Mouse (Mus musculus): ENCODE measurements around the gene Mllt10.

Gene Mllt10

GRCm38 (mm10) chr2:18055016-18055928 lies at the start of gene Mllt10:
TSS of gene Mllt10 (plus strand) at chr2:18055237.
- in situ Hi-C loops (cut with MboI; ENCODE audit: low pct_unique_long_range_greater_than_20kb in 1 of 2, low sequenced_read_pairs in 2 of 2, unreplicated experiment in 1 of 2) = no loop called here

DNA sequence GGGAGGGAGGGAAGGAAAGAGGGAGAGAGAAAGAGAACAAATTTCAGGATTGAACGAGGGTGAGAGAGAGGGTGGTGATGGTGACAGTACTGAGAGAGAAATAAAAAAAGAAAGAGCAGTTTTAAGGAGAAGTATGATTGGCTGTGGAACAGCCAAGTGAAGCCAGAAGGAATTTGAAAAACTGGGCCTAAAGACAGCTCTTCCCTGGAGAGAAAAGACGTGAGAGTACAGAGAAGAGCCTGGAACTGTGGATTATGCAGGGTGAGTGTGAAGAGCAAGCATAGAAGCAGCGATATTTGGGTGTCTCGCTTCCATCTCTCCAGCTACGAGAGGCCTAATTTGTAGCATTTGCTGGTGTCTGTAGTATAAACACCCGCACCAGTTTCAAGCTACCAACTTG lies 43.8 kb upstream of the Mllt10 start:
- in situ Hi-C loops (cut with MboI; ENCODE audit: low pct_unique_long_range_greater_than_20kb in 1 of 2, low sequenced_read_pairs in 2 of 2, unreplicated experiment in 1 of 2) = no loop called here

GRCm38 (mm10) chr2:18012866-18013265 lies 42.2 kb upstream of the Mllt10 start:
- in situ Hi-C loops (cut with MboI; ENCODE audit: low pct_unique_long_range_greater_than_20kb in 1 of 2, low sequenced_read_pairs in 2 of 2, unreplicated experiment in 1 of 2) = no loop called here

GRCm38 (mm10) chr2:18015581-18015980 lies 39.5 kb upstream of the Mllt10 start:
- in situ Hi-C loops (cut with MboI; ENCODE audit: low pct_unique_long_range_greater_than_20kb in 1 of 2, low sequenced_read_pairs in 2 of 2, unreplicated experiment in 1 of 2) = no loop called here

GRCm38 (mm10) chr2:18016639-18017038 lies 38.4 kb upstream of the Mllt10 start:
- in situ Hi-C loops (cut with MboI; ENCODE audit: low pct_unique_long_range_greater_than_20kb in 1 of 2, low sequenced_read_pairs in 2 of 2, unreplicated experiment in 1 of 2) = no loop called here

DNA sequence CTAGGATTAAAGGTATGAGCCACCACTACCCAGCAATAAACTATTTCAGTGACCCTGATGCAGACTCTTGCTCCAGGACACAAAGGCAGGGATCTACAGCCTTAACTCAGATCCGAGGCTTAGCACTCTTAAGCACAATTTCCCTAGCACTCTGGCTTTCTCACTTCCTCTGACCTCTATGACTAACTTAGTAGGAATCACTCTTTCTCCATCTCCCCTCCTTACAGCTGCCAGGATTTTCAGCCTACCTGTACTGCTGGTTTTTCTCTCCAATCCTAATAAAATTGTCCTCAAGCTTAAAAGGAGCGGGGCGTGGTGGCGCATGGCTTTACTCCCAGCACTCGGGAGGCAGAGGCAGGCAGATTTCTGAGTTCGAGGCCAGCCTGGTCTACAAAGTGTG lies 37.7 kb upstream of the Mllt10 start:
- in situ Hi-C loops (cut with MboI; ENCODE audit: low pct_unique_long_range_greater_than_20kb in 1 of 2, low sequenced_read_pairs in 2 of 2, unreplicated experiment in 1 of 2) = no loop called here

DNA sequence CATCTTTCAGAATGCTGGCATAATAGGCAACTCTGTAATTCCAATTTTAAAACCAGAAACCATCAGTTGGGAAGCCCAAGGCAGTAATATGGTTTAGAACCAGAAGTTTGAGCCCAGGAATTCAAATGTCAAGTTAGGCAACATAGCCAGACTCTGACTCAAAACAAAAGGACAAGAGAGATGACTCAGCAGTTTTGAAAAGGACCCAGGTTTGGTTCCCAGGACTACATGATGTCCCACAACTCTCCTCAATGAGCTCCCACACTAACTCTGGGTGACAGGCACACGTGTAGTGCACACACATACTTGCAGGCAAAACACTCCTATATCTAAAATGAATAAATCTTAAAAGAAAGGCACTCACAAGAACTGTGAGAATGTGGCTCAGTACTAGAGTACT lies 35.9 kb upstream of the Mllt10 start:
- in situ Hi-C loops (cut with MboI; ENCODE audit: low pct_unique_long_range_greater_than_20kb in 1 of 2, low sequenced_read_pairs in 2 of 2, unreplicated experiment in 1 of 2) = no loop called here

GRCm38 (mm10) chr2:18022886-18023285 lies 32.2 kb upstream of the Mllt10 start:
- in situ Hi-C loops (cut with MboI; ENCODE audit: low pct_unique_long_range_greater_than_20kb in 1 of 2, low sequenced_read_pairs in 2 of 2, unreplicated experiment in 1 of 2) = no loop called here

DNA sequence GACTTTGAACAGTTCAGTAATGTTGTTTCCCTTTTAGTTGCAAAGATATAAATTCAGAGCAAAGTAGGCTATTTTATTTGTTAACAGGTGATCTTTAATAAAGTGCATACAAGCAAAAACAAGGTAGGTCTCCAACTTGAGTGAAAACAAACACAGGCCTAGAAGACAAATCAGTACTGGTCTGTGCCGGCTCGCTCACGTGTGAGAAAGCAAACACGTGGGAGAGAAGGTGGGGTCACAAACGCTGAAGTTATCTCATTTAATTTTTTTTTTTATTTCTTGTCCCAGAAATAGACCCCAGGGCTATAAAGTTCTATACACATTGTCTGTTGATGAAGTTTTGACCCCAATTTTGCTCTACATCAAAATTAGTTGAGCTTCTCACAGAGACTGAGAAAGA lies 29.9 kb upstream of the Mllt10 start:
- in situ Hi-C loops (cut with MboI; ENCODE audit: low pct_unique_long_range_greater_than_20kb in 1 of 2, low sequenced_read_pairs in 2 of 2, unreplicated experiment in 1 of 2) = loop anchor here in 1 of 2 experiments (5.0 kb wide), 1 partner anchor 53 kb away; no protein-coding TSS in a partner anchor

- in situ Hi-C loops (cut with MboI; ENCODE audit: low pct_unique_long_range_greater_than_20kb in 1 of 2, low sequenced_read_pairs in 2 of 2, unreplicated experiment in 1 of 2) = loop anchor here in 1 of 2 experiments (5.0 kb wide), 1 partner anchor 53 kb away; no protein-coding TSS in a partner anchor
Observed at GRCm38 (mm10) chr2:18025781-18026115, 29.3 kb upstream of the Mllt10 start.

DNA sequence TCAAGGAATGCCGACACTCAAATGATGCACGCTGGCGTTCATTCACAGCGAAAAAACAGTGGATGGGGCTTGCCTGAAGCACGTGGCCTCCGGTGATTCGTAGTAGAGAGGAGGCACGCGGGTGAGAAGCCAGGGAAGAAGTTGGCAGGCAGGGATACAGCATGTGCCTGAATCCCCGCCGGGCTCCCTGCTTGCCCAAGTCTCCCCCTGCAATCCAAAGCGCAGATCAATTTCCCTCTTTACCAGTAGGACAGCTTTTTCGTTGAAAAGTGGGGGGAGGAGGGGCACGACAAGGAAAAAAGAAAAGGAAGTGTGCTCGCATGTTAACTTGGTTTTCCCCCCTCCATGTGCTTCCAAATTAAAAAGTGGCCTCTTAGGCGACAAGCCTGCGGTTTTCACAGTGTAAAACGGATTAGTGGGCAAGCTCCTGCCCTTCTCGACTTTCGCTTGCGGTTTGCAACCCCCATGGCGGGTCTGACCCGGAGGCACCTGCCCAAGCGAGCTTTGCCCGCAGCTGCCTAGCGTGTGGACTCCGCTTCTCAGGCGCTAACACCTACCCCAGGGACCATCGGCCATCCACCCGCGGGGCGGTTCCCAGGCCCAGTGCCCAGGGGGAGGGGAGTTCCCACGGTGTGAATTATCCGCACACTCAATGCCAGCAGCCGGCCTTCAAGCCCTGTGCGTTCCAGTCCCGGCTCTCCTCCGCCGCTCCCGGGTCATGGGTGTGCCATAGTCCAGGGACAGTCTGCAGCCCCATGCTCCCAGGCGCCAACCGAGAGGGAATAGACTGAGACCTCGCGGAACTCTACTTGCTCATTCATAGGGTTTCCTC lies 28.7 kb upstream of the Mllt10 start:
- in situ Hi-C loops (cut with MboI; ENCODE audit: low pct_unique_long_range_greater_than_20kb in 1 of 2, low sequenced_read_pairs in 2 of 2, unreplicated experiment in 1 of 2) = loop anchor here in 1 of 2 experiments (5.0 kb wide), 1 partner anchor 54 kb away; no protein-coding TSS in a partner anchor

DNA sequence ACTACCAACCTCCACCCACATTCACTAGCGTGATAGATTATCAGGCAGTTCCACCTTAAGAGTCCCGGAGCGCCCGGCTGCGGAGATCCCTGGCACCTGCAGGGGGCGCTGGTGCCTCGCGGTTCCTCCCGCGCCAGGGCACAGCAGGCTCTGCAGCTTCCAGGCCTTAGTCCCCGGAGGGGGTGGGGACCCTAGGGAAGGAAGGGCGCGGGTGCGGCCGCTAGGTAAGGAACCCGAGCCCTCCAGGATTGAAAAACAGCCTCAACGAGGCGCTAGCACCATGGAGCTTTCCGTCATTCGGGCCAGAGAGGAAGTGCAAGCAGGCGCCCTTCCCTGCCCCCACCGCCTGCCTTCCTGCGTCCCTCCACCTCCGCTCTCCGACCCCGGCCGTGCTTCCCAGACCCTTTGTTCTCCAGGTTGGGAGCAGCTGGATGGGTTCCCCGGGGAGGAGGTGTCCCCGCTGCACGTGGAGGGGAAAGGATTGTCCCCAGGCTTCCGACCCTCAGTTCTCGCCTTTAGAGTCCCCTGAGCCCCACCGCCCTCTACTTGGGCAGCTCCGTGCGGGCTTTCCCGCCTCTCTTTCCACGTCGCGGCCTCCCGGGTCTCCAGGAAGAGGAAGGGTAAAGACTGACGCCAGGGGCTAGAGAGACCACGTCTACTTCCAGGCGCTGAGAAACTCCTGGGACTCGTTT lies 27.4 kb upstream of the Mllt10 start:
- in situ Hi-C loops (cut with MboI; ENCODE audit: low pct_unique_long_range_greater_than_20kb in 1 of 2, low sequenced_read_pairs in 2 of 2, unreplicated experiment in 1 of 2) = loop anchor here in 1 of 2 experiments (5.0 kb wide), 1 partner anchor 55 kb away; no protein-coding TSS in a partner anchor

DNA sequence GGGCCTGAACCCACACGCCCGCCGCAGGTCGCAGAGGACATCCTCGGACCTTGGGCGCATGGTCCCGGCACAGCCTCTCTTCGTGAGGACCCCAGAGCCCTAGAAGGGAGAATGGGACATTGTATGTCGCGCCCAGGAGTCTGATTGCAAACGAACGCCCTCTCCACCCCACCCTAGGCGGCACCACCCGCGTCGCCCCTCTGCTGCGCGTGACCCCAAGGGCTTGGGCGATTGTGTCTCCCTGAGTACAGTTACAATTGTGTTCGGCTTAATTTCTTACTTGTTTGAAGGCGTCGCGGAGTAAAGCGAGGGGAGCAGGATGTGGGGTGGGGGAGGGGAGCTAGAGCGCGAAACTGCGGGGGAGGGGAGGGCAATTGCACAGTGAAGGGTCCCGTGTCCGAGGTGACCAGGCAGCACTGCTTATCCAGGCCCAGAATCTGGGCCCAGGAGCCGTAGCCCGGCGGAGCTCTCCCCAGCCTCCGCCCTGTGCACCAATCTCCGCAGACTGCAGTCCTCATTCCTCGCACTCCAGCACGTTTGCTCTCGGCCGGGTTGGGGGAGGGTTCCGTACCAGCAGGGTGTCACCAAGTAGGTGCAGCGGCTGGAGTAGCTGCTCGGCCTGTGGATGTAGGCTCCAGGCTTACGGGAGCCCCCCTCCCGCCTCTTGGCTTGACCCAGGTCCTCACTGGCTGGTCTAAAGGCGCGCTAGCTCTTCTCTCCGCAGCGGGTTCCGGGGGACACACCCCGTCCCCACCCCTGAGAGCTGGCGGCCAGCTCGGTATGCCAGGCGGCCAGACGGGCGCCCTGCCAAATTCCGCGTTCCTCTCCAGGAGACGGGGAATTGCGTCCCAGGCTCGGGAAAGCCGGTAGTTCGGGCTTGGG lies 26.7 kb upstream of the Mllt10 start:
- in situ Hi-C loops (cut with MboI; ENCODE audit: low pct_unique_long_range_greater_than_20kb in 1 of 2, low sequenced_read_pairs in 2 of 2, unreplicated experiment in 1 of 2) = loop anchor here in 1 of 2 experiments (5.0 kb wide), 1 partner anchor 56 kb away; no protein-coding TSS in a partner anchor

DNA sequence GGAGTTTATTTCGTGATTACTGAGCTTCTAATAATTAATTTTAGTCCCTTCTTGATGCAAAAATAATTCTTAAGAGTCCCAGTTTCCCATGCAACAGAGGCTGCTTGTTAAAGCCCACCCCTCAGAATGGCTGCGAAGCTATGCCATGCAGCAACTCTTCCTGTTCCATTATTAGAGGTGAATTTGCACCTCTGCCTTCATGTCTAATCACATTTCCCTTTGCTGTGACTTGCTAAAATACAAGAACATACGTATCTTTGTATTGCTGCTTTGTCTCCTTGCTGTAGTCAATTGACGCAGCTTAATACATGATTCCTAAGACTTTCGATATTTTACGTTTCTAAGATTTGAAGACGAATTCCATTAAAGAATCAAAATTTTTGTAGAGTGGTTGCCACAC lies 25.4 kb upstream of the Mllt10 start:
- in situ Hi-C loops (cut with MboI; ENCODE audit: low pct_unique_long_range_greater_than_20kb in 1 of 2, low sequenced_read_pairs in 2 of 2, unreplicated experiment in 1 of 2) = loop anchor here (5.0 to 10.0 kb wide), 2 partner anchors 57 to 665 kb away; partner anchors contain the start of gene Spag6 (in 1 of the 2)

DNA sequence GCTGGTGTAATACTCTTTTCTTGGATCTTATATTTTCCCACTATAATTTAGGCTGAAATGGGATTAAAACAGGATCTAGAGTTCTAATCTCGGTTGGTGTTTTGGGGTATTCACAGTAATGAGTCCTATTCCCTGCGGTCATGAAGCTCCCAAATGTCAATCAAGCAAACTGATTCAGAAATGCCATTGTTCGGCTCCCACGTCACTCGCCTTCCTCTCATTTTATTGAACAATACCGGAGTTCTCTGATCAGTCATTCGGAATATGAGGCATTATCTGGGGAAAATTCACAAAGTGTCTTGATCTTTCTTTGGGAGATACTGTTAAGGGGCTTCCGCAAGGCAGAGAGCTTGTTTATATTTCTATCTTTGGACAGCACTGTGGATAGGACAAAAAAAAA lies 24.5 kb upstream of the Mllt10 start:
- in situ Hi-C loops (cut with MboI; ENCODE audit: low pct_unique_long_range_greater_than_20kb in 1 of 2, low sequenced_read_pairs in 2 of 2, unreplicated experiment in 1 of 2) = loop anchor here in 1 of 2 experiments (10.0 kb wide), 1 partner anchor 664 kb away; the partner anchor contains the start of gene Spag6

DNA sequence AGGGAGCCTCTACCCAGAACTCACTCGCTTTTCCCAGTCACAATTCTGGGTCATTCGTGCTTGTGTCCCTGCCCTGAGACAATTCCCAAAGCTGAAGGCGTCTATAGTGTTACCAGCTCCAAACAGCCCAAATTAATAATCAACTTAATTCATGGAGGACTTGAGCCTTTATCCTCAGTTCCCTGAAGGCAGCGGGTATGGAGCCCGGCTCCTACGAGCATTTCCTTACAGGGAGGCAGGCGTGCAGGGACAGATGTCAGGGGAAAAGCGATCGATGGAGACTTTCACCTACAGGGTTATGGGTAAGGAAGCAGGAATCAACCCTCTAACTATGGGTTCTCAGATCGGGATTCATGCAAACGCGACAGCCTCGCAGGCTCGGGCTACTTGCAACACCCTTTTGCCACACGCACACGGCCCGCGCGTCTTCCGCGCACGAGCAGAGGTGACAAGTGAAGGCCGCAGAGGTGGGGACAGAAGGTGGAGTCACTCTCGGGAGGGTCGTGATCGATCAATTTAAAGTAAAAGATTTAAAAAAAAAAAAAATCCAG lies 23.7 kb upstream of the Mllt10 start:
- in situ Hi-C loops (cut with MboI; ENCODE audit: low pct_unique_long_range_greater_than_20kb in 1 of 2, low sequenced_read_pairs in 2 of 2, unreplicated experiment in 1 of 2) = loop anchor here in 1 of 2 experiments (10.0 kb wide), 1 partner anchor 663 kb away; the partner anchor contains the start of gene Spag6
